Mouse (Mus musculus) testis, postnatal 10 days (tissue): ENCODE measurements at regions not wholly inside any gene's neighbourhood (a gene's known extent, or its start where the extent isn't known, plus 50 kb on each side); places are given as distances from the start of the nearest gene placed in this dataset.

ENCODE experiments used
- DNase-seq: peaks from one replicate; pipeline ENCODE4 v3.0.0; 2021; ENCODE audit warnings: low spot score

- DNase-seq, result peak; percentile 87
Measured at GRCm38 (mm10) chr5:74943737-74944403, 100.7 kb downstream of the Chic2 start.

- no peak for DNase-seq
Measured at GRCm38 (mm10) chr5:74941426-74941825, 103.1 kb downstream of the Chic2 start.

GRCm38 (mm10) chr5:74937416-74937940, 107.1 kb downstream of the Chic2 start:
- no peak for DNase-seq

GRCm38 (mm10) chr5:74936087-74936486, 108.5 kb downstream of the Chic2 start:
- no peak for DNase-seq

GRCm38 (mm10) chr5:74935676-74936075, 108.9 kb downstream of the Chic2 start:
- no peak for DNase-seq

- no peak for DNase-seq
Measured at GRCm38 (mm10) chr5:74933276-74933675, 111.3 kb downstream of the Chic2 start.

GRCm38 (mm10) chr5:74932206-74932605, 112.4 kb downstream of the Chic2 start:
- DNase-seq, result no peak

- no peak for DNase-seq
Measured at GRCm38 (mm10) chr5:74931765-74932164, 112.8 kb downstream of the Chic2 start.

GRCm38 (mm10) chr5:74927543-74927942, 117.0 kb downstream of the Chic2 start:
- no peak for DNase-seq

GRCm38 (mm10) chr5:74925769-74926168, 118.8 kb downstream of the Chic2 start:
- no peak for DNase-seq

GRCm38 (mm10) chr5:74924031-74924533, 120.5 kb downstream of the Chic2 start:
- DNase-seq, result no peak

GRCm38 (mm10) chr5:74923337-74923736, 121.2 kb downstream of the Chic2 start:
- no peak for DNase-seq

GRCm38 (mm10) chr5:74922881-74923280, 121.7 kb downstream of the Chic2 start:
- no peak for DNase-seq

- no peak for DNase-seq
Measured at GRCm38 (mm10) chr5:74920939-74921338, 123.6 kb downstream of the Chic2 start.

GRCm38 (mm10) chr5:74920490-74920889, 124.1 kb downstream of the Chic2 start:
- no peak for DNase-seq

- DNase-seq, result no peak
Measured at GRCm38 (mm10) chr5:74905504-74906061, 139.0 kb downstream of the Chic2 start.

GRCm38 (mm10) chr5:74904927-74905503, 139.6 kb downstream of the Chic2 start:
- DNase-seq, result no peak

GRCm38 (mm10) chr5:74904327-74904726, 140.2 kb downstream of the Chic2 start:
- no peak for DNase-seq

- DNase-seq, result no peak
Measured at GRCm38 (mm10) chr5:74903711-74904110, 140.9 kb downstream of the Chic2 start.

GRCm38 (mm10) chr5:74897133-74897532, 147.4 kb downstream of the Chic2 start:
- no peak for DNase-seq

GRCm38 (mm10) chr5:74893276-74893675, 151.3 kb downstream of the Chic2 start:
- DNase-seq, result no peak

- DNase-seq, result no peak
Measured at GRCm38 (mm10) chr5:74891541-74891940, 153.0 kb downstream of the Chic2 start.

GRCm38 (mm10) chr5:74888934-74889333, 155.6 kb downstream of the Chic2 start:
- DNase-seq, result no peak
